Mouse (Mus musculus): ENCODE data around the gene Med31. TPM values are rescaled to one million over a fixed set of nuclear protein-coding genes. Genes with fewer than 3 reads are reported as not detected.
"Not testable (repeated sequence)": the region's sequence is repeated elsewhere in the genome, so short reads cannot be mapped to it uniquely, and the experiment has no call there.

The Med31 gene
- total RNA-seq, 2 experiments from 2014 or later = 0.77 to 4.1 TPM

GRCm38 (mm10) chr11:72206341-72207203, 8.8 kb downstream of the Med31 start, which contains the start of gene Gm43951:
Gene Gm43951, minus strand, starts transcription at chr11:72206840.
- ATAC-seq (replicated peaks; ENCODE audit: low FRiP score, poor library complexity, severe bottlenecking) = peak; percentile 41

GRCm38 (mm10) chr11:72205256-72205655, 10.1 kb downstream of the Med31 start:
- no peak for ATAC-seq (replicated peaks; ENCODE audit: low FRiP score, poor library complexity, severe bottlenecking)

GRCm38 (mm10) chr11:72203440-72203839, 12.0 kb downstream of the Med31 start:
- ATAC-seq (replicated peaks; ENCODE audit: low FRiP score, poor library complexity, severe bottlenecking) = no peak

GRCm38 (mm10) chr11:72196506-72196905, 18.9 kb downstream of the Med31 start:
- no peak for ATAC-seq (replicated peaks; ENCODE audit: low FRiP score, poor library complexity, severe bottlenecking)

GRCm38 (mm10) chr11:72194259-72194658, 21.1 kb downstream of the Med31 start:
- no peak for ATAC-seq (replicated peaks; ENCODE audit: low FRiP score, poor library complexity, severe bottlenecking)

- no peak for ATAC-seq (replicated peaks; ENCODE audit: low FRiP score, poor library complexity, severe bottlenecking)
These were observed 24.5 kb downstream of the Med31 start for GRCm38 (mm10) chr11:72190857-72191256.

- ATAC-seq (replicated peaks; ENCODE audit: low FRiP score, poor library complexity, severe bottlenecking) = no peak
These were observed 31.1 kb downstream of the Med31 start for GRCm38 (mm10) chr11:72184252-72184651.

- ATAC-seq (replicated peaks; ENCODE audit: low FRiP score, poor library complexity, severe bottlenecking) = no peak
These were observed 34.3 kb downstream of the Med31 start for GRCm38 (mm10) chr11:72181136-72181535.

- ATAC-seq (replicated peaks; ENCODE audit: low FRiP score, poor library complexity, severe bottlenecking) = no peak
These were observed 34.8 kb downstream of the Med31 start for GRCm38 (mm10) chr11:72180556-72180955.

- no peak for ATAC-seq (replicated peaks; ENCODE audit: low FRiP score, poor library complexity, severe bottlenecking)
These were observed 38.8 kb downstream of the Med31 start for GRCm38 (mm10) chr11:72176553-72176952.

GRCm38 (mm10) chr11:72175966-72176365, 39.4 kb downstream of the Med31 start:
- no peak for ATAC-seq (replicated peaks; ENCODE audit: low FRiP score, poor library complexity, severe bottlenecking)

- ATAC-seq (replicated peaks; ENCODE audit: low FRiP score, poor library complexity, severe bottlenecking) = no peak
These were observed 40.7 kb downstream of the Med31 start for GRCm38 (mm10) chr11:72174721-72175120.

GRCm38 (mm10) chr11:72173506-72173905, 41.9 kb downstream of the Med31 start:
- no peak for ATAC-seq (replicated peaks; ENCODE audit: low FRiP score, poor library complexity, severe bottlenecking)

GRCm38 (mm10) chr11:72171906-72172305, 43.5 kb downstream of the Med31 start:
- ATAC-seq (replicated peaks; ENCODE audit: low FRiP score, poor library complexity, severe bottlenecking) = not testable (repeated sequence)

GRCm38 (mm10) chr11:72169871-72170270, 45.5 kb downstream of the Med31 start:
- ATAC-seq (replicated peaks; ENCODE audit: low FRiP score, poor library complexity, severe bottlenecking) = no peak

GRCm38 (mm10) chr11:72163198-72163597, 52.2 kb downstream of the Med31 start:
- no peak for ATAC-seq (replicated peaks; ENCODE audit: low FRiP score, poor library complexity, severe bottlenecking)

Other genes with a start within 250 kb of the Med31 start
- gene Aipl1, start 178.1 kb downstream of the Med31 start, total RNA-seq (2015; ENCODE audit: low replicate concordance) = 1.5 TPM in 1 of 2 replicates, not detected in the other
- gene Aipl1, start 178.1 kb downstream of the Med31 start, total RNA-seq (2017; ENCODE audit: low replicate concordance) = not detected in 2 replicates
- gene Pimreg, start 173.6 kb downstream of the Med31 start, total RNA-seq (2015; ENCODE audit: low replicate concordance) = 5.6 and 6.5 TPM in 2 replicates
- gene Pimreg, start 173.6 kb downstream of the Med31 start, total RNA-seq (2017; ENCODE audit: low replicate concordance) = 2.0 and 2.2 TPM in 2 replicates
- gene Pitpnm3, start 79.8 kb downstream of the Med31 start, total RNA-seq (2015; ENCODE audit: low replicate concordance) = not detected in 2 replicates
- 0.14 TPM in 1 of 2 replicates, not detected in the other for gene Pitpnm3, start 79.8 kb downstream of the Med31 start, total RNA-seq (2017; ENCODE audit: low replicate concordance)
- not detected in 2 replicates for gene Gm43951, start 8.8 kb downstream of the Med31 start, total RNA-seq (2015; ENCODE audit: low replicate concordance)
- not detected in 2 replicates for gene Gm43951, start 8.8 kb downstream of the Med31 start, total RNA-seq (2017; ENCODE audit: low replicate concordance)
- gene 4933427D14Rik, start 8.1 kb downstream of the Med31 start, total RNA-seq (2015; ENCODE audit: low replicate concordance) = 0.84 and 4.2 TPM in 2 replicates
- gene 4933427D14Rik, start 8.1 kb downstream of the Med31 start, total RNA-seq (2017; ENCODE audit: low replicate concordance) = 5.9 and 8.9 TPM in 2 replicates
- gene Txndc17, start 8.0 kb downstream of the Med31 start, total RNA-seq (2015; ENCODE audit: low replicate concordance) = 32.5 and 42.6 TPM in 2 replicates
- gene Txndc17, start 8.0 kb downstream of the Med31 start, total RNA-seq (2017; ENCODE audit: low replicate concordance) = 13.6 and 17.0 TPM in 2 replicates
- not detected in 2 replicates for gene Slc13a5, start 51.6 kb upstream of the Med31 start, total RNA-seq (2015; ENCODE audit: low replicate concordance)
- not detected in 2 replicates for gene Slc13a5, start 51.6 kb upstream of the Med31 start, total RNA-seq (2017; ENCODE audit: low replicate concordance)
- 33.0 and 122 TPM in 2 replicates for gene Xaf1, start 86.0 kb upstream of the Med31 start, total RNA-seq (2015; ENCODE audit: low replicate concordance)
- gene Xaf1, start 86.0 kb upstream of the Med31 start, total RNA-seq (2017; ENCODE audit: low replicate concordance) = 48.7 and 64.9 TPM in 2 replicates
- not detected in 2 replicates for gene Fbxo39, start 98.9 kb upstream of the Med31 start, total RNA-seq (2015; ENCODE audit: low replicate concordance)
- gene Fbxo39, start 98.9 kb upstream of the Med31 start, total RNA-seq (2017; ENCODE audit: low replicate concordance) = 0.70 and 1.3 TPM in 2 replicates
- not detected in 2 replicates for gene Tekt1, start 146.8 kb upstream of the Med31 start, total RNA-seq (2015; ENCODE audit: low replicate concordance)
- gene Tekt1, start 146.8 kb upstream of the Med31 start, total RNA-seq (2017; ENCODE audit: low replicate concordance) = not detected in 2 replicates
- gene Smtnl2, start 196.1 kb upstream of the Med31 start, total RNA-seq (2015; ENCODE audit: low replicate concordance) = not detected in 2 replicates
- gene Smtnl2, start 196.1 kb upstream of the Med31 start, total RNA-seq (2017; ENCODE audit: low replicate concordance) = not detected in 2 replicates
- not detected in 2 replicates for gene Ggt6, start 219.9 kb upstream of the Med31 start, total RNA-seq (2015; ENCODE audit: low replicate concordance)
- not detected in 2 replicates for gene Ggt6, start 219.9 kb upstream of the Med31 start, total RNA-seq (2017; ENCODE audit: low replicate concordance)
- gene Mybbp1a, start 225.8 kb upstream of the Med31 start, total RNA-seq (2015; ENCODE audit: low replicate concordance) = 44.7 and 49.6 TPM in 2 replicates
- 11.8 and 27.4 TPM in 2 replicates for gene Mybbp1a, start 225.8 kb upstream of the Med31 start, total RNA-seq (2017; ENCODE audit: low replicate concordance)

All from erythroblast, adult 5-6 weeks (primary cell).